Mouse (Mus musculus): ENCODE measurements around the gene Tarbp2. TPM values are rescaled to one million over a fixed set of nuclear protein-coding genes. Genes with fewer than 3 reads are reported as not detected.

Gene Tarbp2
- total RNA-seq, 1 experiment = 184 TPM

DNA sequence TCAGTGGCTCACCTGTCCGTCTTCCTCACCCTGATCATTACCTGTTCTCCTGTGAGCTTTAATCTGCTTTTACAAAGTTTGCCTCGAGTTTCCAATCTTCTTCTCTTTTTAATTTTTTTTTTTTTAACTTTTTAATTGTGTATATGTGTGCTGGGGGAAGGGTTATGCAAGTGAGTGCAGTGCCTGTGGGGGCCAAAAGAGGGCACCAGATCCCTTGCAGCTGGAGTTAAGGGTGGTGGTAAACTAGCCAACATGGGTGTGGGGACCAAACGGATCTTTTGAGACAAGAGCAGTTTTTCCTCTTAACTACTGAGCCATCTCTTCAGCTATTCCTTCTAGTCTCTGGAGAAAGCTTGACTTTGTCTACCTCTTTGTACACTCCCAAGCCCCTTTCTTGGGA is 9.9 kb downstream of the Tarbp2 start:
- Histone ChIP-seq H3K9ac (ENCODE audit: insufficient read depth, low read depth, low read length, poor library complexity, severe bottlenecking) (no peak overlapping the region), H3K9me3 (ENCODE audit: control insufficient read depth, insufficient read depth, low read depth, low read length) (no peaks in the 10 kb centered on the region), H3K4me3 (ENCODE audit: insufficient read depth in 1 of 2, low read depth in 1 of 2, low read length in 2 of 2, poor library complexity in 1 of 2, severe bottlenecking in 1 of 2) (no peak overlapping the region), H3K27ac (ENCODE audit: insufficient read depth, low read depth, low read length, poor library complexity, severe bottlenecking) (no peak overlapping the region), H3K4me1 (ENCODE audit: control insufficient read depth in 2 of 2, insufficient read depth in 2 of 2, low read length in 2 of 2, poor library complexity in 1 of 2) (no peaks in the 10 kb centered on the region), H3K36me3 (ENCODE audit: control insufficient read depth, insufficient read depth, low read length, poor library complexity, severe bottlenecking) (peaks cover 6% of the 10 kb centered on the region)
- in situ Hi-C loops (cut with MboI; ENCODE audit: low sequenced_read_pairs in 2 of 2, unreplicated experiment in 2 of 2) = no loop called here
- DNase-seq (ENCODE audit: low read depth, low spot score) = peak; percentile 49
- 0 out of 2 replicates have a peak, but pooled peaks have one; percentile 36 for TF ChIP-seq ZNF384 (IDR thresholded peaks at IDR 0.05; ENCODE audit: low read depth, low read length)
- no peak for TF ChIP-seq MAFK (IDR thresholded peaks at IDR 0.05; ENCODE audit: insufficient read depth, low read depth, low read length)
- 0 out of 2 replicates have a peak, but pooled peaks have one; percentile 7 for TF ChIP-seq ZC3H11A (IDR thresholded peaks at IDR 0.05; ENCODE audit: borderline replicate concordance, low read depth, low read length)
- no peak for TF ChIP-seq CHD2 (IDR thresholded peaks at IDR 0.05; ENCODE audit: low read depth, low read length)
- no peak for TF ChIP-seq HCFC1 (IDR thresholded peaks at IDR 0.05; ENCODE audit: borderline replicate concordance, insufficient read depth, low read length)

DNA sequence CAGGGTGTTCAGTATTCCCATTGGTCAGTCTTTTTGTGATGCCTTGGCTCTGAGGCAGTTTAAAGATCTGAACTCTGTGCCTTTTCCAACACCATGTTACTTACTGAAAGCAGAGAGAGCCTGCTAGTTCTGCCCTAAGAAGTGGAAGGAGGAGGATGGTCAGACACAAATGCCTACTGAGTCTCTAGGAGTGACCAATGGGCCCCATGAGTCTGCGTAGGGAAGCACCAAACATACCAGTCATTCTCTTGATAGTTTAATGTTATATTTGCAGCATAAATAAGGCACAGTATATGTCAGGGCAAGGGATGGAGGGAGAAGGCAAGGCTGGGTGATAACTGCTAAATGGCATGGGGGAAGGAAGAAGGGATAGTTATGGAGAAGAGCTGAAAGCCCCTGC is 10.4 kb downstream of the Tarbp2 start:
- H3K4me1 ChIP-seq (ENCODE audit: control insufficient read depth in 2 of 2, insufficient read depth in 2 of 2, low read length in 2 of 2, poor library complexity in 1 of 2) = no peaks in the 10 kb centered on the region
- no peak overlapping the region for H3K9ac ChIP-seq (ENCODE audit: insufficient read depth, low read depth, low read length, poor library complexity, severe bottlenecking)
- H3K27ac ChIP-seq (ENCODE audit: insufficient read depth, low read depth, low read length, poor library complexity, severe bottlenecking) = no peak overlapping the region
- TF ChIP-seq MAFK (IDR thresholded peaks at IDR 0.05; ENCODE audit: insufficient read depth, low read depth, low read length) = no peak
- no peak for TF ChIP-seq CHD2 (IDR thresholded peaks at IDR 0.05; ENCODE audit: low read depth, low read length)
- TF ChIP-seq ZNF384 (IDR thresholded peaks at IDR 0.05; ENCODE audit: low read depth, low read length) = no peak
- no peak for TF ChIP-seq ZC3H11A (IDR thresholded peaks at IDR 0.05; ENCODE audit: borderline replicate concordance, low read depth, low read length)
- no peak for TF ChIP-seq HCFC1 (IDR thresholded peaks at IDR 0.05; ENCODE audit: borderline replicate concordance, insufficient read depth, low read length)
- H3K36me3 ChIP-seq (ENCODE audit: control insufficient read depth, insufficient read depth, low read length, poor library complexity, severe bottlenecking) = peaks cover 5% of the 10 kb centered on the region
- H3K4me3 ChIP-seq (ENCODE audit: insufficient read depth in 1 of 2, low read depth in 1 of 2, low read length in 2 of 2, poor library complexity in 1 of 2, severe bottlenecking in 1 of 2) = no peak overlapping the region
- no peak for DNase-seq (ENCODE audit: low read depth, low spot score)
- no peaks in the 10 kb centered on the region for H3K9me3 ChIP-seq (ENCODE audit: control insufficient read depth, insufficient read depth, low read depth, low read length)
- in situ Hi-C loops (cut with MboI; ENCODE audit: low sequenced_read_pairs in 2 of 2, unreplicated experiment in 2 of 2) = no loop called here

DNA sequence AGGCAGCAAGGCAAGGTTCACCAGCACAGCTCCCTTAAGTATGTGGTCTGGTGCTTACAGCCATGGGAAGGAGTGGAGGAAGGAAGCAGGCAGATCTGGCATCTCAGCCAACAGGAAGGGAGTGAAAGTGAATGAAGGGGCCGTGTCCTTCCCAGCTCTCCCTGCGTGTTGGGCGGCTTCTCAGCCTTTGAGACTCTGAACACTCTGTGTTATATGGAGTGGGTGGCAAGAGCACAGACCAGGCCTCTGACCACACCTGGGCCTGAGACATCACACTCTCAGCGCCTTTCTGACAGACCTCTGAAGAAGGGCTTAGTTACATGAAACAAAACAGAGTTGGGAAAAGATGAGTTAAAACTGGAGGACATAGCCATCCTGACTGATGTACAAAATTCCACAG is 12.6 kb downstream of the Tarbp2 start:
- in situ Hi-C loops (cut with MboI; ENCODE audit: low sequenced_read_pairs in 2 of 2, unreplicated experiment in 2 of 2) = no loop called here
- H3K36me3 ChIP-seq (ENCODE audit: control insufficient read depth, insufficient read depth, low read length, poor library complexity, severe bottlenecking) = peaks cover 3% of the 10 kb centered on the region; the same call in 1 of the 2 replicates
- H3K4me1 ChIP-seq (ENCODE audit: control insufficient read depth in 2 of 2, insufficient read depth in 2 of 2, low read length in 2 of 2, poor library complexity in 1 of 2) = no peaks in the 10 kb centered on the region
- no peak for DNase-seq (ENCODE audit: low read depth, low spot score)
- no peak overlapping the region for H3K4me3 ChIP-seq (ENCODE audit: insufficient read depth in 1 of 2, low read depth in 1 of 2, low read length in 2 of 2, poor library complexity in 1 of 2, severe bottlenecking in 1 of 2)
- TF ChIP-seq MAFK (IDR thresholded peaks at IDR 0.05; ENCODE audit: insufficient read depth, low read depth, low read length) (no peak), HCFC1 (IDR thresholded peaks at IDR 0.05; ENCODE audit: borderline replicate concordance, insufficient read depth, low read length) (no peak), CHD2 (IDR thresholded peaks at IDR 0.05; ENCODE audit: low read depth, low read length) (no peak)
- no peak overlapping the region for H3K9ac ChIP-seq (ENCODE audit: insufficient read depth, low read depth, low read length, poor library complexity, severe bottlenecking)
- H3K9me3 ChIP-seq (ENCODE audit: control insufficient read depth, insufficient read depth, low read depth, low read length) = no peaks in the 10 kb centered on the region
- H3K27ac ChIP-seq (ENCODE audit: insufficient read depth, low read depth, low read length, poor library complexity, severe bottlenecking) = no peak overlapping the region

DNA sequence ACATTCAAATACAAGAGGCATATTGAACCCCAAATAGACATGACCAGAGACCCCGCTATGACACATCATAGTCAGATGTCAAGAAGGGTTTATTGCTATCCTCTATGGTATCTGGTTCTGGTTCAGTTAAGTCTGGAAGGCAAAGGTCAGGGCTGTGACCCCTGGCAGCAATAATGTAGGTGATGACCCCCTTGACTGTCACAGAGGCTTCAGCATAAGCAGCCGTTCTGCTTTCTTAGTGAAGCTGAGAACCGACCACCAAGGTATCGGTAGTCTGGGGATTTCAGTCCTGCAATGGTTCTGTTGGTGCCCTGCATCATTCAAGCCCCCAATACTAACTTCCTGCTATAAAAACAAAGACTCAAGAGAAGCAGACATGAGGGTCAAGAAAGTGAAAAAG is 13.6 kb downstream of the Tarbp2 start:
- no peak overlapping the region for H3K27ac ChIP-seq (ENCODE audit: insufficient read depth, low read depth, low read length, poor library complexity, severe bottlenecking)
- no peak overlapping the region for H3K4me3 ChIP-seq (ENCODE audit: insufficient read depth in 1 of 2, low read depth in 1 of 2, low read length in 2 of 2, poor library complexity in 1 of 2, severe bottlenecking in 1 of 2)
- H3K9me3 ChIP-seq (ENCODE audit: control insufficient read depth, insufficient read depth, low read depth, low read length) = no peaks in the 10 kb centered on the region
- no peaks in the 10 kb centered on the region for H3K4me1 ChIP-seq (ENCODE audit: control insufficient read depth in 2 of 2, insufficient read depth in 2 of 2, low read length in 2 of 2, poor library complexity in 1 of 2)
- H3K36me3 ChIP-seq (ENCODE audit: control insufficient read depth, insufficient read depth, low read length, poor library complexity, severe bottlenecking) = peaks cover 6% of the 10 kb centered on the region
- in situ Hi-C loops (cut with MboI; ENCODE audit: low sequenced_read_pairs in 2 of 2, unreplicated experiment in 2 of 2) = no loop called here
- TF ChIP-seq CHD2 (IDR thresholded peaks at IDR 0.05; ENCODE audit: low read depth, low read length) (no peak), HCFC1 (IDR thresholded peaks at IDR 0.05; ENCODE audit: borderline replicate concordance, insufficient read depth, low read length) (no peak), MAFK (IDR thresholded peaks at IDR 0.05; ENCODE audit: insufficient read depth, low read depth, low read length) (no peak), ZNF384 (IDR thresholded peaks at IDR 0.05; ENCODE audit: low read depth, low read length) (no peak), ZC3H11A (IDR thresholded peaks at IDR 0.05; ENCODE audit: borderline replicate concordance, low read depth, low read length) (no peak)
- H3K9ac ChIP-seq (ENCODE audit: insufficient read depth, low read depth, low read length, poor library complexity, severe bottlenecking) = no peak overlapping the region
- no peak for DNase-seq (ENCODE audit: low read depth, low spot score)
